In genomic region chr2:180963956-180964355, GRCm38 (mm10) we compare ENCODE assay signal across 9 mouse cellular contexts. TPM values are rescaled to one million over a fixed set of nuclear protein-coding genes. Genes with fewer than 3 reads are reported as not detected.
A peak's percentile ranks its signal among the peaks of the same experiment; 100 is the strongest.
DNase-seq lines count a peak whose midpoint lies in the region; ATAC-seq and TF ChIP-seq lines count a peak whose summit lies in the region.
"Had no signal": no experiment of that assay in that cellular context is flagged by ENCODE, and none has a peak within 500 bp of the region (broad histone marks: within the 10 kb centered on the region; RNA-seq: fewer than 3 reads in every experiment).

No protein-coding gene starts in this region.

- no peak overlapping the region for H3K4me3 ChIP-seq in cortical plate, adult 2 months (ENCODE audit: insufficient read depth, low read length)
- H3K4me3 ChIP-seq: limb, embryonic 15.5 days had no signal

- peak; percentile 51 for ATAC-seq in CD4-positive, CD25-positive, alpha-beta regulatory T cell, adult 4 months

- TF ChIP-seq POLR2A in cortical plate, adult 2 months (IDR thresholded peaks at IDR 0.05; ENCODE audit: extremely low read depth, insufficient read depth, low read length) = no peak

- no peak overlapping the region for H3K27ac ChIP-seq in cortical plate, adult 2 months (ENCODE audit: insufficient read depth, low read length)
- H3K27ac ChIP-seq: limb, embryonic 15.5 days had no signal

- peak; percentile 82 for TF ChIP-seq CTCF in cortical plate, adult 2 months (IDR thresholded peaks at IDR 0.05; ENCODE audit: extremely low read depth, insufficient read depth, low read length)

- peak; percentile 80 for DNase-seq in adipocyte (ENCODE audit: low spot score)
- peak; percentile 64 to 70 for DNase-seq in gastrocnemius, postnatal 4 days (ENCODE audit: low spot score in 2 of 2)
- DNase-seq in kidney, postnatal 25 days = peak; percentile 77 to 80
- DNase-seq in lung, postnatal 10 days = peak; percentile 85
- DNase-seq in right cerebral cortex, postnatal 4 days = peak; percentile 64
- peak; percentile 82 for DNase-seq in yolk sac, embryonic 10.5 days (ENCODE audit: low spot score)

- H3K4me1 ChIP-seq in cortical plate, adult 2 months (ENCODE audit: control insufficient read depth, insufficient read depth, low read length) = peaks cover 5% of the 10 kb centered on the region; the same call in 1 of the 2 replicates

RNA-seq across cellular contexts. Expression of gene Arfgap1, which starts 3.1 kb away (rescaled TPM):
- 10 to 100 TPM; 42.6 to 73.0 TPM for polyA plus RNA-seq in CD4-positive, CD25-positive, alpha-beta regulatory T cell, adult 4 months (2017; shearing (Covaris generic))
- 146 and 163 TPM in 2 replicates for polyA plus RNA-seq in cortical plate, adult 2 months (2012; rRNA removed)
- total RNA-seq in gastrocnemius, postnatal 4 days (2021) = 10 to 100 TPM; 69.0 to 73.9 TPM

RNA-seq across cellular contexts. Expression of gene Nkain4, which starts 9.5 kb away (rescaled TPM):
- not detected for polyA plus RNA-seq in CD4-positive, CD25-positive, alpha-beta regulatory T cell, adult 4 months (2017; shearing (Covaris generic))
- polyA plus RNA-seq in cortical plate, adult 2 months (2012; rRNA removed) = 89.8 and 99.6 TPM in 2 replicates
- total RNA-seq in gastrocnemius, postnatal 4 days (2021) = 1 to 10 TPM; 2.5 to 3.6 TPM

RNA-seq across cellular contexts. Expression of gene Col20a1, which starts 22.4 kb away (rescaled TPM):
- under 1 TPM; 0.36 to 0.38 TPM for polyA plus RNA-seq in CD4-positive, CD25-positive, alpha-beta regulatory T cell, adult 4 months (2017; shearing (Covaris generic))
- 2.8 and 3.1 TPM in 2 replicates for polyA plus RNA-seq in cortical plate, adult 2 months (2012; rRNA removed)
- total RNA-seq in gastrocnemius, postnatal 4 days (2021) = 10 to 100 TPM; 11.1 to 13.1 TPM

RNA-seq across cellular contexts. Expression of gene Birc7, which starts 35.1 kb away (rescaled TPM):
- polyA plus RNA-seq in CD4-positive, CD25-positive, alpha-beta regulatory T cell, adult 4 months (2017; shearing (Covaris generic)) = not detected
- polyA plus RNA-seq in cortical plate, adult 2 months (2012; rRNA removed) = 0.23 and 0.32 TPM in 2 replicates
- not detected for total RNA-seq in gastrocnemius, postnatal 4 days (2021)
- polyA plus RNA-seq: limb, embryonic 15.5 days had no signal

RNA-seq across cellular contexts. Expression of gene Ythdf1, which starts 43.2 kb away (rescaled TPM):
- polyA plus RNA-seq in CD4-positive, CD25-positive, alpha-beta regulatory T cell, adult 4 months (2017; shearing (Covaris generic)) = 1 to 10 TPM; 7.5 to 9.2 TPM
- 45.2 and 49.1 TPM in 2 replicates for polyA plus RNA-seq in cortical plate, adult 2 months (2012; rRNA removed)
- total RNA-seq in gastrocnemius, postnatal 4 days (2021) = 10 to 100 TPM; 42.2 to 48.3 TPM

Comparison
In these comparisons a context has a peak if more than half of its experiments do, and no peak if none do; other contexts are left out.
1. RNA of gene Nkain4, which starts 9.5 kb away (polyA plus RNA-seq): 89.8 to 99.6 TPM in cortical plate, adult 2 months; not detected in CD4-positive, CD25-positive, alpha-beta regulatory T cell, adult 4 months; every median in the first group is over 10 times any median in the second.
2. Peak in every context shown above with its lines, with median percentiles within 50 percentile points of each other: DNase-seq.